Mouse (Mus musculus): Measurements from ENCODE around the gene Gpr161. TPM values are rescaled to one million over a fixed set of nuclear protein-coding genes. Genes with fewer than 3 reads are reported as not detected.

Gene Gpr161
- total and polyA plus RNA-seq, 2 experiments from 2014 or later = 2.7 to 61.0 TPM

- no peaks in the 10 kb centered on the region for H3K4me1 ChIP-seq (ENCODE audit: insufficient read depth, low read length)
- H3K36me3 ChIP-seq (ENCODE audit: insufficient read depth, low read length) = no peaks in the 10 kb centered on the region
- WGBS = 51% methylated on average over 11 of the region's 11 CpGs
- peak; percentile 70 for TF ChIP-seq CTCF (IDR thresholded peaks at IDR 0.05)
- peak; percentile 31 for DNase-seq (ENCODE audit: low spot score)
- H3K9ac ChIP-seq (replicated peaks; ENCODE audit: low read length, poor library complexity, severe bottlenecking) = no peak overlapping the region
- no peak overlapping the region for H3K4me2 ChIP-seq (ENCODE audit: low read depth, low read length, poor library complexity, severe bottlenecking)
- no peaks in the 10 kb centered on the region for H3K9me3 ChIP-seq (ENCODE audit: low read length)
- no peak overlapping the region for H3K4me3 ChIP-seq (ENCODE audit: low read depth, low read length)
- ATAC-seq (ENCODE audit: low FRiP score) = no peak
- H3K27me3 ChIP-seq (ENCODE audit: insufficient read depth, low read length) = no peaks in the 10 kb centered on the region
- no peak overlapping the region for H3K27ac ChIP-seq (ENCODE audit: low read depth, low read length)
These were observed 43.4 kb upstream of the Gpr161 start for GRCm38 (mm10) chr1:165252027-165252671.

- DNase-seq (ENCODE audit: low spot score) (no peak), ATAC-seq (ENCODE audit: low FRiP score) (no peak)
- 87% methylated on average over 6 of the region's 6 CpGs for WGBS
- H3K27me3 ChIP-seq (ENCODE audit: insufficient read depth, low read length) = no peaks in the 10 kb centered on the region
- no peak overlapping the region for H3K4me3 ChIP-seq (ENCODE audit: low read depth, low read length)
- no peak overlapping the region for H3K4me2 ChIP-seq (ENCODE audit: low read depth, low read length, poor library complexity, severe bottlenecking)
- no peak overlapping the region for H3K27ac ChIP-seq (ENCODE audit: low read depth, low read length)
- no peak for TF ChIP-seq CTCF (IDR thresholded peaks at IDR 0.05)
- H3K36me3 ChIP-seq (ENCODE audit: insufficient read depth, low read length) = no peaks in the 10 kb centered on the region
- H3K9me3 ChIP-seq (ENCODE audit: low read length) = no peaks in the 10 kb centered on the region
- no peaks in the 10 kb centered on the region for H3K4me1 ChIP-seq (ENCODE audit: insufficient read depth, low read length)
- no peak overlapping the region for H3K9ac ChIP-seq (replicated peaks; ENCODE audit: low read length, poor library complexity, severe bottlenecking)
These were observed 20.6 kb upstream of the Gpr161 start for GRCm38 (mm10) chr1:165274946-165275345.

- Histone ChIP-seq H3K27me3 (ENCODE audit: insufficient read depth, low read length) (no peaks in the 10 kb centered on the region), H3K4me3 (ENCODE audit: low read depth, low read length) (peak overlapping the region; percentile 73; the same call in 1 of the 2 replicates), H3K4me1 (ENCODE audit: insufficient read depth, low read length) (peaks cover 4% of the 10 kb centered on the region; the same call in 1 of the 2 replicates), H3K9me3 (ENCODE audit: low read length) (no peaks in the 10 kb centered on the region), H3K36me3 (ENCODE audit: insufficient read depth, low read length) (no peaks in the 10 kb centered on the region), H3K4me2 (ENCODE audit: low read depth, low read length, poor library complexity, severe bottlenecking) (peak overlapping the region; percentile 77), H3K27ac (ENCODE audit: low read depth, low read length) (peak overlapping the region; percentile 85; the same call in 1 of the 2 replicates), H3K9ac (replicated peaks; ENCODE audit: low read length, poor library complexity, severe bottlenecking) (peak overlapping the region; percentile 93)
- ATAC-seq (ENCODE audit: low FRiP score) (no peak), DNase-seq (ENCODE audit: low spot score) (no peak)
- no peak for TF ChIP-seq CTCF (IDR thresholded peaks at IDR 0.05)
- WGBS = 23% methylated on average over 10 of the region's 10 CpGs
These were observed 14.8 kb upstream of the Gpr161 start for GRCm38 (mm10) chr1:165280741-165281140.

- Histone ChIP-seq H3K9ac (replicated peaks; ENCODE audit: low read length, poor library complexity, severe bottlenecking) (peak overlapping the region; percentile 93), H3K27ac (ENCODE audit: low read depth, low read length) (peak overlapping the region; percentile 85), H3K4me1 (ENCODE audit: insufficient read depth, low read length) (peaks cover 4% of the 10 kb centered on the region; the same call in 1 of the 2 replicates), H3K4me2 (ENCODE audit: low read depth, low read length, poor library complexity, severe bottlenecking) (peak overlapping the region; percentile 77), H3K36me3 (ENCODE audit: insufficient read depth, low read length) (no peaks in the 10 kb centered on the region), H3K4me3 (ENCODE audit: low read depth, low read length) (peak overlapping the region; percentile 73), H3K27me3 (ENCODE audit: insufficient read depth, low read length) (no peaks in the 10 kb centered on the region), H3K9me3 (ENCODE audit: low read length) (no peaks in the 10 kb centered on the region)
- under 1% methylated on average over 19 of the region's 71 CpGs for WGBS
- DNase-seq (ENCODE audit: low spot score) (peak; percentile 47), ATAC-seq (ENCODE audit: low FRiP score) (peak; percentile 81)
- no peak for TF ChIP-seq CTCF (IDR thresholded peaks at IDR 0.05)
These were observed 14.0 kb upstream of the Gpr161 start for GRCm38 (mm10) chr1:165281351-165282221.

- under 1% methylated on average over 33 of the region's 35 CpGs for WGBS
- Histone ChIP-seq H3K9me3 (ENCODE audit: low read length) (no peaks in the 10 kb centered on the region), H3K9ac (replicated peaks; ENCODE audit: low read length, poor library complexity, severe bottlenecking) (peak overlapping the region; percentile 93), H3K4me1 (ENCODE audit: insufficient read depth, low read length) (peaks cover 4% of the 10 kb centered on the region; the same call in 1 of the 2 replicates), H3K27me3 (ENCODE audit: insufficient read depth, low read length) (no peaks in the 10 kb centered on the region), H3K4me2 (ENCODE audit: low read depth, low read length, poor library complexity, severe bottlenecking) (peak overlapping the region; percentile 77), H3K4me3 (ENCODE audit: low read depth, low read length) (peak overlapping the region; percentile 73), H3K27ac (ENCODE audit: low read depth, low read length) (peak overlapping the region; percentile 85), H3K36me3 (ENCODE audit: insufficient read depth, low read length) (no peaks in the 10 kb centered on the region)
- peak; percentile 26 for DNase-seq (ENCODE audit: low spot score)
- peak; percentile 64 for ATAC-seq (ENCODE audit: low FRiP score)
- no peak; the same call in 1 of the 2 replicates for TF ChIP-seq CTCF (IDR thresholded peaks at IDR 0.05)
These were observed 13.2 kb upstream of the Gpr161 start for GRCm38 (mm10) chr1:165282222-165282966.
